Mouse (Mus musculus): Measurements from ENCODE around the gene Slc9a8.

Slc9a8 gene

GRCm38 (mm10) chr2:167507719-167508385 lies 86.3 kb downstream of the Slc9a8 start:
- no peak for DNase-seq (ENCODE audit: low spot score in 2 of 2)

- no peak for DNase-seq (ENCODE audit: low spot score in 2 of 2)
Observed at GRCm38 (mm10) chr2:167508569-167508968, 87.1 kb downstream of the Slc9a8 start.

GRCm38 (mm10) chr2:167510485-167510884 lies 89.0 kb downstream of the Slc9a8 start:
- no peak for DNase-seq (ENCODE audit: low spot score in 2 of 2)

- DNase-seq (ENCODE audit: low spot score in 2 of 2): no peak
Observed at GRCm38 (mm10) chr2:167512365-167512764, 90.9 kb downstream of the Slc9a8 start.

- DNase-seq (ENCODE audit: low spot score in 2 of 2): no peak
Observed at GRCm38 (mm10) chr2:167512970-167513369, 91.5 kb downstream of the Slc9a8 start.

GRCm38 (mm10) chr2:167514641-167515040 lies 93.1 kb downstream of the Slc9a8 start:
- DNase-seq (ENCODE audit: low spot score in 2 of 2): no peak

- DNase-seq (ENCODE audit: low spot score in 2 of 2): no peak
Observed at GRCm38 (mm10) chr2:167515688-167516087, 94.2 kb downstream of the Slc9a8 start.

- DNase-seq (ENCODE audit: low spot score in 2 of 2): no peak
Observed at GRCm38 (mm10) chr2:167519606-167520252, 98.2 kb downstream of the Slc9a8 start.

Data from frontal cortex, postnatal 25 days (tissue).